Mouse (Mus musculus) midbrain, embryonic 15.5 days (tissue): ENCODE data around the gene Abcc1. TPM values are rescaled to one million over a fixed set of nuclear protein-coding genes. Genes with fewer than 3 reads are reported as not detected.
A peak's percentile ranks its signal among the peaks of the same experiment; 100 is the strongest.

Source experiments
- ATAC-seq: fragments of 200-750 bp; cut with Nextera tagmentation; replicated peaks from 2 replicates; pipeline ENCODE4 v1.8.0; 2017; ENCODE audit warnings: moderate TSS enrichment
- H3K27ac ChIP-seq: fragments of 300-500 bp; sonication (generic); 2 replicates; pipeline ENCODE4 v1.5.1; 2015; ENCODE audit warnings: mild to moderate bottlenecking, inconsistent platforms
- H3K27me3 ChIP-seq: fragments of 300-500 bp; sonication (generic); replicated peaks from 2 replicates; pipeline ENCODE4 v1.6.1; 2015; ENCODE audit warnings: inconsistent platforms
- H3K36me3 ChIP-seq: fragments of 300-500 bp; sonication (generic); replicated peaks from 2 replicates; pipeline ENCODE4 v1.6.1; 2015; ENCODE audit warnings: inconsistent platforms
- H3K4me1 ChIP-seq: fragments of 300-500 bp; sonication (generic); 2 replicates; pipeline ENCODE4 v1.6.1; 2015; ENCODE audit warnings: inconsistent platforms
- H3K4me2 ChIP-seq: fragments of 300-500 bp; sonication (generic); 2 replicates; pipeline ENCODE4 v1.6.1; 2015; ENCODE audit warnings: inconsistent platforms, mild to moderate bottlenecking, moderate library complexity
- H3K4me3 ChIP-seq: fragments of 300-500 bp; sonication (generic); 2 replicates; pipeline ENCODE4 v1.5.1; 2015; ENCODE audit warnings: mild to moderate bottlenecking, inconsistent platforms
- H3K9ac ChIP-seq: fragments of 300-500 bp; sonication (generic); 2 replicates; pipeline ENCODE4 v1.6.1; 2015; ENCODE audit warnings: mild to moderate bottlenecking, inconsistent platforms
- H3K9me3 ChIP-seq: fragments of 300-500 bp; sonication (generic); 2 replicates; pipeline ENCODE4 v1.6.1; 2016; ENCODE audit warnings: inconsistent platforms
- WGBS: fragments of 180-500 bp; shearing (Covaris S2); methylation state at CpG from one replicate; pipeline ENCODE4 v1.1.7; 2015; ENCODE audit warnings: mixed read lengths; 5-methylcytosine and 5-hydroxymethylcytosine counted together
- polyA plus RNA-seq: library from polyadenylated mRNA; unstranded; fragments of >200 nt; fragmentation: Nextera tagmentation; extraction: Ambion mirVana; gene quantifications from 2 replicates; pipeline ENCODE4 v1.2.1, GENCODE M21; 2015

Abcc1 gene
- polyA plus RNA-seq, 1 experiment from 2014 or later: 10.6 TPM

- H3K4me2 ChIP-seq: no peak overlapping the region
- WGBS: 88% methylated on average over 10 of the region's 10 CpGs
- no peak overlapping the region for H3K4me3 ChIP-seq
- H3K4me1 ChIP-seq: no peaks in the 10 kb centered on the region
- peaks cover 12% of the 10 kb centered on the region; the same call in 1 of the 2 replicates for H3K36me3 ChIP-seq
- no peak overlapping the region for H3K9ac ChIP-seq
- ATAC-seq: no peak
- no peak overlapping the region for H3K27ac ChIP-seq
- no peaks in the 10 kb centered on the region for H3K27me3 ChIP-seq
- H3K9me3 ChIP-seq: no peaks in the 10 kb centered on the region
Measured at GRCm38 (mm10) chr16:14477510-14478300, 116.3 kb downstream of the Abcc1 start.

GRCm38 (mm10) chr16:14479641-14480040 lies 118.3 kb downstream of the Abcc1 start:
- no peaks in the 10 kb centered on the region for H3K4me1 ChIP-seq
- no peaks in the 10 kb centered on the region for H3K36me3 ChIP-seq
- no peak overlapping the region for H3K4me3 ChIP-seq
- H3K9ac ChIP-seq: no peak overlapping the region
- H3K27ac ChIP-seq: no peak overlapping the region
- H3K4me2 ChIP-seq: no peak overlapping the region
- no peaks in the 10 kb centered on the region for H3K9me3 ChIP-seq
- whole genome bisulfite sequencing: 95% methylated on average over 2 of the region's 2 CpGs
- no peaks in the 10 kb centered on the region for H3K27me3 ChIP-seq
- ATAC-seq: no peak

- Histone ChIP-seq H3K4me3 (no peak overlapping the region), H3K9me3 (no peaks in the 10 kb centered on the region), H3K27me3 (no peaks in the 10 kb centered on the region), H3K36me3 (no peaks in the 10 kb centered on the region), H3K9ac (no peak overlapping the region), H3K4me1 (no peaks in the 10 kb centered on the region), H3K4me2 (no peak overlapping the region), H3K27ac (no peak overlapping the region)
- ATAC-seq: no peak
- WGBS: 77% methylated on average over 1 of the region's 1 CpGs
Measured at GRCm38 (mm10) chr16:14483221-14483620, 121.9 kb downstream of the Abcc1 start.

- Histone ChIP-seq H3K9me3 (no peaks in the 10 kb centered on the region), H3K27ac (no peak overlapping the region), H3K4me1 (no peaks in the 10 kb centered on the region), H3K4me3 (no peak overlapping the region), H3K4me2 (no peak overlapping the region), H3K9ac (no peak overlapping the region), H3K27me3 (no peaks in the 10 kb centered on the region), H3K36me3 (no peaks in the 10 kb centered on the region)
- no peak for ATAC-seq
- WGBS: 87% methylated on average over 2 of the region's 2 CpGs
Measured at GRCm38 (mm10) chr16:14493491-14494114, 132.2 kb downstream of the Abcc1 start.

- 72% methylated on average over 8 of the region's 8 CpGs for WGBS
- Histone ChIP-seq H3K27me3 (no peaks in the 10 kb centered on the region), H3K4me3 (no peak overlapping the region), H3K9ac (no peak overlapping the region), H3K27ac (no peak overlapping the region), H3K9me3 (no peaks in the 10 kb centered on the region), H3K4me2 (no peak overlapping the region), H3K36me3 (no peaks in the 10 kb centered on the region), H3K4me1 (no peaks in the 10 kb centered on the region)
- peak; percentile 84 for ATAC-seq
Measured at GRCm38 (mm10) chr16:14501649-14502360, 140.4 kb downstream of the Abcc1 start.

GRCm38 (mm10) chr16:14506461-14506860 lies 145.1 kb downstream of the Abcc1 start:
- H3K9me3 ChIP-seq: no peaks in the 10 kb centered on the region
- no peak overlapping the region for H3K4me2 ChIP-seq
- H3K27me3 ChIP-seq: no peaks in the 10 kb centered on the region
- 72% methylated on average over 2 of the region's 2 CpGs for WGBS
- H3K4me1 ChIP-seq: no peaks in the 10 kb centered on the region
- no peak overlapping the region for H3K9ac ChIP-seq
- no peak overlapping the region for H3K4me3 ChIP-seq
- H3K27ac ChIP-seq: no peak overlapping the region
- H3K36me3 ChIP-seq: no peaks in the 10 kb centered on the region
- no peak for ATAC-seq

Other genes starting within 250 kb of the Abcc1 start
- gene Nde1, start 198.3 kb upstream of the Abcc1 start, polyA plus RNA-seq: 23.7 and 27.5 TPM in 2 replicates
- 16.2 and 16.3 TPM in 2 replicates for gene Marf1, start 198.2 kb upstream of the Abcc1 start, polyA plus RNA-seq
- gene Myh11, start 70.2 kb upstream of the Abcc1 start, polyA plus RNA-seq: 0.41 and 0.58 TPM in 2 replicates
- gene Fopnl, start 44.2 kb upstream of the Abcc1 start, polyA plus RNA-seq: 188 and 198 TPM in 2 replicates
- gene A630010A05Rik, start 200.8 kb downstream of the Abcc1 start, polyA plus RNA-seq: not detected in 2 replicates